Mouse (Mus musculus) MEL (cell line): ENCODE measurements around the gene Tmem186. TPM values are rescaled to one million over a fixed set of nuclear protein-coding genes. Genes with fewer than 3 reads are reported as not detected.

Experiments used
- DNase-seq: peaks from one replicate; pipeline ENCODE4 v3.0.0; 2011; ENCODE audit warnings: low read depth, low spot score
- H3K27ac ChIP-seq: 2 replicates; pipeline ENCODE4 v1.5.1; 2012; ENCODE audit warnings: low read depth, mild to moderate bottlenecking, control low read depth, low read length, moderate library complexity; ENCODE audit not compliant: control insufficient read depth
- H3K27me3 ChIP-seq, 2 experiments: fragments of 150-350 bp in 1 of 2; sonication (generic) in 1 of 2; 2 replicates each; pipeline ENCODE4 v1.6.1; 2012; ENCODE audit warnings: low read length in 2 of 2, mild to moderate bottlenecking in 2 of 2, improper control_type of control experiment in 1 of 2, moderate library complexity in 1 of 2; ENCODE audit not compliant: insufficient read depth in 2 of 2, control insufficient read depth in 1 of 2
- H3K36me3 ChIP-seq, 2 experiments: 2 replicates each; pipeline ENCODE4 v1.6.1; 2012 to 2014; ENCODE audit warnings: low read length in 2 of 2, improper control_type of control experiment in 1 of 2, inconsistent platforms in 1 of 2, mild to moderate bottlenecking in 1 of 2; ENCODE audit not compliant: insufficient read depth in 2 of 2, control insufficient read depth in 1 of 2
- H3K4me1 ChIP-seq, 2 experiments: fragments of 150-350 bp in 1 of 2; sonication (generic) in 1 of 2; 2 replicates each; pipeline ENCODE4 v1.6.1; 2012; ENCODE audit warnings: low read length in 2 of 2, improper control_type of control experiment in 1 of 2, mild to moderate bottlenecking in 1 of 2; ENCODE audit not compliant: insufficient read depth in 2 of 2, control insufficient read depth in 1 of 2
- H3K4me3 ChIP-seq, 2 experiments: fragments of 150-350 bp in 1 of 2; sonication (generic) in 1 of 2; 2 replicates each; pipeline ENCODE4 v1.5.1; 2012; ENCODE audit warnings: low read depth in 2 of 2, low read length in 2 of 2, mild to moderate bottlenecking in 2 of 2, moderate library complexity in 2 of 2, control low read depth in 1 of 2, improper control_type of control experiment in 1 of 2; ENCODE audit not compliant: control insufficient read depth in 1 of 2, insufficient read depth in 1 of 2
- H3K79me2 ChIP-seq: 2 replicates; pipeline ENCODE4 v1.6.1; 2012; ENCODE audit warnings: mild to moderate bottlenecking, low read length, moderate library complexity; ENCODE audit not compliant: control insufficient read depth, poor library complexity, insufficient read depth
- H3K9ac ChIP-seq: 2 replicates; pipeline ENCODE4 v1.6.1; 2012; ENCODE audit warnings: low read depth, mild to moderate bottlenecking, control low read depth, low read length, moderate library complexity; ENCODE audit not compliant: control insufficient read depth, poor library complexity, severe bottlenecking
- H3K9me3 ChIP-seq: fragments of 150-350 bp; sonication (generic); replicated peaks from 2 replicates; pipeline ENCODE4 v1.6.1; 2012; ENCODE audit warnings: mild to moderate bottlenecking, low read length, improper control_type of control experiment, moderate library complexity; ENCODE audit not compliant: insufficient read depth
- BHLHE40 ChIP-seq: IDR thresholded peaks from 2 replicates; pipeline ENCODE4 v1.6.1; 2012; ENCODE audit warnings: low read depth, mild to moderate bottlenecking, inconsistent platforms, low read length, improper control_type of control experiment, borderline replicate concordance
- CHD1 ChIP-seq: IDR thresholded peaks from 2 replicates; pipeline ENCODE4 v1.6.1; 2012; ENCODE audit warnings: low read depth, mild to moderate bottlenecking, inconsistent platforms, low read length, improper control_type of control experiment
- E2F4 ChIP-seq: IDR thresholded peaks from 2 replicates; pipeline ENCODE4 v1.6.1; 2011; ENCODE audit warnings: low read depth, low read length, improper control_type of control experiment, borderline replicate concordance
- ELF1 ChIP-seq: IDR thresholded peaks from 2 replicates; pipeline ENCODE4 v1.6.1; 2014; ENCODE audit warnings: low read depth, mild to moderate bottlenecking, inconsistent platforms, low read length, improper control_type of control experiment, moderate library complexity
- EP300 ChIP-seq, 2 experiments: IDR thresholded peaks; 2 replicates each; pipeline ENCODE4 v1.6.1; 2011; ENCODE audit warnings: improper control_type of control experiment in 2 of 2, low read length in 2 of 2, low read depth in 1 of 2, mild to moderate bottlenecking in 1 of 2
- ETS1 ChIP-seq: IDR thresholded peaks from 2 replicates; pipeline ENCODE4 v1.6.1; 2012; ENCODE audit warnings: low read depth, mild to moderate bottlenecking, inconsistent platforms, low read length, improper control_type of control experiment, moderate library complexity
- GATA1 ChIP-seq: IDR thresholded peaks from 2 replicates; pipeline ENCODE4 v1.6.1; 2011; ENCODE audit warnings: low read depth, low read length, improper control_type of control experiment
- MAFK ChIP-seq: IDR thresholded peaks from 2 replicates; pipeline ENCODE4 v1.6.1; 2011; ENCODE audit warnings: low read depth, mild to moderate bottlenecking, low read length, improper control_type of control experiment, borderline replicate concordance
- MAX ChIP-seq: IDR thresholded peaks from 2 replicates; pipeline ENCODE4 v1.6.1; 2011; ENCODE audit warnings: low read length, improper control_type of control experiment
- MXI1 ChIP-seq: IDR thresholded peaks from 2 replicates; pipeline ENCODE4 v1.6.1; 2011; ENCODE audit warnings: mild to moderate bottlenecking, low read depth, low read length, improper control_type of control experiment
- MYB ChIP-seq: IDR thresholded peaks from 2 replicates; pipeline ENCODE4 v1.6.1; 2011; ENCODE audit warnings: mild to moderate bottlenecking, low read depth, low read length, improper control_type of control experiment
- MYC ChIP-seq: IDR thresholded peaks from 2 replicates; pipeline ENCODE4 v1.6.1; 2011; ENCODE audit warnings: low read depth, mild to moderate bottlenecking, low read length, improper control_type of control experiment, moderate library complexity
- POLR2AphosphoS2 ChIP-seq: IDR thresholded peaks from 2 replicates; pipeline ENCODE4 v1.6.1; 2011; ENCODE audit warnings: low read length, improper control_type of control experiment
- POLR2AphosphoS5 ChIP-seq: IDR thresholded peaks from 2 replicates; pipeline ENCODE4 v1.6.1; 2012; ENCODE audit warnings: low read depth, borderline replicate concordance, mild to moderate bottlenecking, inconsistent platforms, low read length, moderate library complexity, mixed read lengths
- RAD21 ChIP-seq: IDR thresholded peaks from 2 replicates; pipeline ENCODE4 v1.6.1; 2011; ENCODE audit warnings: mild to moderate bottlenecking, low read depth, low read length, improper control_type of control experiment
- RCOR1 ChIP-seq: IDR thresholded peaks from 2 replicates; pipeline ENCODE4 v1.6.1; 2012; ENCODE audit warnings: low read depth, mild to moderate bottlenecking, inconsistent platforms, low read length, improper control_type of control experiment
- SIN3A ChIP-seq: IDR thresholded peaks from 2 replicates; pipeline ENCODE4 v1.6.1; 2012; ENCODE audit warnings: low read length, improper control_type of control experiment, inconsistent platforms
- TAL1 ChIP-seq: IDR thresholded peaks from 2 replicates; pipeline ENCODE4 v1.6.1; 2012; ENCODE audit warnings: mild to moderate bottlenecking, inconsistent platforms, low read length, moderate library complexity, mixed read lengths
- TBP ChIP-seq: IDR thresholded peaks from 2 replicates; pipeline ENCODE4 v1.8.0; 2011; ENCODE audit warnings: low read depth, low read length, improper control_type of control experiment
- TCF12 ChIP-seq: IDR thresholded peaks from 2 replicates; pipeline ENCODE4 v1.6.1; 2014; ENCODE audit warnings: low read depth, mild to moderate bottlenecking, inconsistent platforms, low read length, improper control_type of control experiment, moderate library complexity
- UBTF ChIP-seq: IDR thresholded peaks from 2 replicates; pipeline ENCODE4 v1.6.1; 2012; ENCODE audit warnings: low read depth, mild to moderate bottlenecking, inconsistent platforms, low read length, improper control_type of control experiment, moderate library complexity, borderline replicate concordance; ENCODE audit not compliant: insufficient read depth
- ZMIZ1 ChIP-seq: IDR thresholded peaks from 2 replicates; pipeline ENCODE4 v1.6.1; 2012; ENCODE audit warnings: low read depth, mild to moderate bottlenecking, inconsistent platforms, low read length, improper control_type of control experiment, moderate library complexity
- ZNF384 ChIP-seq: IDR thresholded peaks from 2 replicates; pipeline ENCODE4 v1.6.1; 2012; ENCODE audit warnings: low read depth, mild to moderate bottlenecking, inconsistent platforms, low read length, improper control_type of control experiment
- polyA plus RNA-seq, 2 experiments: library from polyadenylated mRNA; stranded (reverse) in 1 of 2; unstranded in 1 of 2; fragments of >175 nt in 1 of 2; fragments of >200 nt in 1 of 2; gene quantifications; 2 replicates each; pipeline versions ENCODE4 v1.2.1 to v1.2.4; 2012; ENCODE audit warnings: low replicate concordance in 2 of 2, low read depth in 1 of 2; ENCODE audit not compliant: insufficient read length in 2 of 2, insufficient read depth in 1 of 2, missing spikeins in 1 of 2
- total RNA-seq: library from RNA; depleted of rRNA; stranded (reverse); fragments of 300-350 nt; gene quantifications from 2 replicates; pipeline ENCODE4 v1.2.3, GENCODE M21; 2012

The Tmem186 gene
- total and polyA plus RNA-seq, 3 experiments = 18.9 to 99.9 (median 22.5) TPM

- no peak overlapping the region; a peak in 1 of 4 replicates for H3K4me3 ChIP-seq
These were observed 24.5 kb downstream of the Tmem186 start for GRCm38 (mm10) chr16:8613039-8613438.

GRCm38 (mm10) chr16:8612214-8613005, 25.1 kb downstream of the Tmem186 start:
- H3K27me3 ChIP-seq = no peaks in the 10 kb centered on the region
- no peaks in the 10 kb centered on the region for H3K9me3 ChIP-seq
- peak; percentile 91 for DNase-seq
- H3K36me3 ChIP-seq = peaks cover 0 to 22% of the 10 kb centered on the region in 2 experiments; a peak in 2 of 4 replicates
- peaks cover 6 to 33% of the 10 kb centered on the region in 2 experiments for H3K4me1 ChIP-seq
- TF ChIP-seq MXI1 (peak; percentile 25; the same call in 1 of the 2 replicates), SIN3A (peak; percentile 25), TCF12 (peak; percentile 97), RCOR1 (peak; percentile 53), MAX (peak; percentile 47; the same call in 1 of the 2 replicates), GATA1 (peak; percentile 94), POLR2AphosphoS5 (no peak), ZMIZ1 (0 out of 2 replicates have a peak, but pooled peaks have one; percentile 12), POLR2AphosphoS2 (no peak; the same call in 1 of the 2 replicates), ELF1 (no peak), BHLHE40 (no peak), EP300 (IDR thresholded peaks at IDR 0.05; ENCODE audit: low read depth in 1 of 2, low read length in 2 of 2) (peak; percentile 92), ETS1 (peak; percentile 87), RAD21 (no peak), TBP (0 out of 2 replicates have a peak, but pooled peaks have one; percentile 9), ZNF384 (0 out of 2 replicates have a peak, but pooled peaks have one; percentile 10), TAL1 (peak; percentile 94), MYB (no peak), MYC (0 out of 2 replicates have a peak, but pooled peaks have one; percentile 64)
- H3K9ac ChIP-seq = no peak overlapping the region
- peak overlapping the region; percentile 66 for H3K27ac ChIP-seq
- H3K79me2 ChIP-seq = no peaks in the 10 kb centered on the region
- no peak overlapping the region; a peak in 1 of 4 replicates for H3K4me3 ChIP-seq

More at GRCm38 (mm10) chr16:8613039-8613438, 24.5 kb downstream of the Tmem186 start:
- Histone ChIP-seq H3K27ac (peak overlapping the region; percentile 56), H3K4me1 (peaks cover 6 to 33% of the 10 kb centered on the region in 2 experiments), H3K36me3 (peaks cover 0 to 22% of the 10 kb centered on the region in 2 experiments; a peak in 2 of 4 replicates), H3K27me3 (no peaks in the 10 kb centered on the region), H3K79me2 (no peaks in the 10 kb centered on the region), H3K9ac (no peak overlapping the region), H3K9me3 (no peaks in the 10 kb centered on the region)
- no peak for DNase-seq
- no peak for TF ChIP-seq UBTF
- no peak for TF ChIP-seq POLR2AphosphoS2
- TF ChIP-seq EP300 (IDR thresholded peaks at IDR 0.05; ENCODE audit: low read depth in 1 of 2, low read length in 2 of 2) = no peak
- no peak for TF ChIP-seq MAFK
- TF ChIP-seq E2F4 = no peak
- TF ChIP-seq CHD1 = no peak
- TF ChIP-seq, all 39 proteins: peak for 0
